Mouse (Mus musculus) liver, adult 2 months (tissue): Measurements from ENCODE around the gene Sh2d3c.

Source experiments
- CTCF ChIP-seq: fragments of 200-500 bp; IDR thresholded peaks from 2 replicates; pipeline ENCODE4 v1.5.1; 2011; ENCODE audit warnings: low read depth, low read length, control low read depth
- POLR2A ChIP-seq: fragments of 200-500 bp; IDR thresholded peaks from 2 replicates; pipeline ENCODE4 v1.6.1; 2011; ENCODE audit warnings: low read length, control low read depth; ENCODE audit not compliant: insufficient read depth; ENCODE audit errors: extremely low read depth

- TF ChIP-seq CTCF (no peak), POLR2A (no peak)
Measured at GRCm38 (mm10) chr2:32703046-32703445, 17.8 kb upstream of the Sh2d3c start.
